Mouse (Mus musculus) myocyte (in vitro differentiated cells): Measurements from ENCODE around the gene Zan. TPM values are rescaled to one million over a fixed set of nuclear protein-coding genes. Genes with fewer than 3 reads are reported as not detected.
A peak's percentile ranks its signal among the peaks of the same experiment; 100 is the strongest.

ENCODE experiments used
- H3K27me3 ChIP-seq: one replicate; pipeline ENCODE4 v1.6.1; 2011; ENCODE audit not compliant: control insufficient read depth, insufficient read depth, insufficient read length
- H3K36me3 ChIP-seq: one replicate; pipeline ENCODE4 v1.6.1; 2011; ENCODE audit not compliant: control insufficient read depth, insufficient read depth
- H3K4me2 ChIP-seq: one replicate; pipeline ENCODE4 v1.6.1; 2011; ENCODE audit warnings: low read depth, control low read depth
- H3K4me3 ChIP-seq: one replicate; pipeline ENCODE4 v1.5.1; 2011; ENCODE audit warnings: mild to moderate bottlenecking, control low read depth, moderate library complexity
- H3K79me2 ChIP-seq: one replicate; pipeline ENCODE4 v1.6.1; 2011; ENCODE audit not compliant: control insufficient read depth, insufficient read depth
- H3ac ChIP-seq: one replicate; pipeline ENCODE4 v1.6.1; 2011; ENCODE audit not compliant: control insufficient read depth, insufficient read length
- CEBPB ChIP-seq: IDR thresholded peaks from 2 replicates; pipeline ENCODE4 v1.6.1; 2011; ENCODE audit warnings: mild to moderate bottlenecking, moderate library complexity; ENCODE audit not compliant: poor library complexity, insufficient read depth, severe bottlenecking
- E2F4 ChIP-seq: IDR thresholded peaks from one replicate; pipeline ENCODE4 v1.6.1; 2011; ENCODE audit warnings: mild to moderate bottlenecking, control low read depth, moderate library complexity; ENCODE audit not compliant: insufficient read depth
- MAX ChIP-seq: IDR thresholded peaks from one replicate; pipeline ENCODE4 v1.6.1; 2011; ENCODE audit warnings: low read depth, mild to moderate bottlenecking, control low read depth
- MYOD1 ChIP-seq, 3 experiments: IDR thresholded peaks; one replicate each; pipeline ENCODE4 v1.6.1; 2011; ENCODE audit warnings: control low read depth in 2 of 3, low read depth in 2 of 3, mild to moderate bottlenecking in 2 of 3, moderate library complexity in 1 of 3; ENCODE audit not compliant: insufficient read length in 2 of 3, control insufficient read depth in 1 of 3
- MYOG ChIP-seq, 3 experiments: IDR thresholded peaks; one replicate each; pipeline ENCODE4 v1.6.1; 2011; ENCODE audit warnings: control low read depth in 2 of 3, low read depth in 2 of 3, mild to moderate bottlenecking in 2 of 3; ENCODE audit not compliant: insufficient read length in 2 of 3, control insufficient read depth in 1 of 3, insufficient read depth in 1 of 3
- POLR2A ChIP-seq: IDR thresholded peaks from one replicate; pipeline ENCODE4 v1.6.1; 2011; ENCODE audit warnings: low read depth, mild to moderate bottlenecking, control low read depth, moderate library complexity; ENCODE audit not compliant: insufficient read length
- POLR2AphosphoS2 ChIP-seq: IDR thresholded peaks from one replicate; pipeline ENCODE4 v1.6.1; 2011; ENCODE audit warnings: low read depth, control low read depth; ENCODE audit not compliant: insufficient read length
- REST ChIP-seq: IDR thresholded peaks from one replicate; pipeline ENCODE4 v1.6.1; 2011; ENCODE audit warnings: mild to moderate bottlenecking, control low read depth, moderate library complexity; ENCODE audit not compliant: insufficient read depth, insufficient read length
- SRF ChIP-seq: IDR thresholded peaks from one replicate; pipeline ENCODE4 v1.6.1; 2011; ENCODE audit warnings: low read depth; ENCODE audit not compliant: control insufficient read depth, insufficient read length
- TCF12 ChIP-seq: IDR thresholded peaks from one replicate; pipeline ENCODE4 v1.6.1; 2011; ENCODE audit warnings: mild to moderate bottlenecking, control low read depth; ENCODE audit not compliant: poor library complexity, insufficient read depth, severe bottlenecking
- TCF3 ChIP-seq: IDR thresholded peaks from one replicate; pipeline ENCODE4 v1.6.1; 2011; ENCODE audit warnings: low read depth, control low read depth; ENCODE audit not compliant: insufficient read length
- USF1 ChIP-seq: IDR thresholded peaks from one replicate; pipeline ENCODE4 v1.6.1; 2011; ENCODE audit warnings: low read depth, mild to moderate bottlenecking, control low read depth, moderate library complexity
- polyA plus RNA-seq: library from polyadenylated mRNA; unstranded; fragments of >200 nt; fragmentation: generic; extraction: Trizol; gene quantifications from one replicate; pipeline ENCODE4 v1.2.1, GENCODE M21; 2012; ENCODE audit warnings: missing spikeins

The Zan gene
- polyA plus RNA-seq, 1 experiment = 0.01 TPM

GRCm38 (mm10) chr5:137386712-137387111 is 90.2 kb downstream of the Zan start:
- TF ChIP-seq CEBPB = no peak
- TF ChIP-seq USF1 = no peak
- TF ChIP-seq E2F4 = no peak
- TF ChIP-seq TCF3 = no peak
- no peak for TF ChIP-seq POLR2A
- TF ChIP-seq MYOG (IDR thresholded peaks at IDR 0.05; ENCODE audit: control insufficient read depth in 1 of 3, insufficient read depth in 1 of 3, insufficient read length in 2 of 3, low read depth in 2 of 3) = no peak
- TF ChIP-seq REST = no peak
- TF ChIP-seq POLR2AphosphoS2 = no peak
- TF ChIP-seq MAX = no peak
- TF ChIP-seq TCF12 = no peak
- no peak for TF ChIP-seq MYOD1 (IDR thresholded peaks at IDR 0.05; ENCODE audit: control insufficient read depth in 1 of 3, insufficient read length in 2 of 3, low read depth in 2 of 3)
- no peak for TF ChIP-seq SRF
- Histone ChIP-seq H3K4me2 (no peak overlapping the region), H3K27me3 (peaks cover 27% of the 10 kb centered on the region), H3K36me3 (no peaks in the 10 kb centered on the region), H3K4me3 (no peak overlapping the region), H3K79me2 (no peaks in the 10 kb centered on the region), H3ac (no peak overlapping the region)

GRCm38 (mm10) chr5:137383441-137383840 is 93.4 kb downstream of the Zan start:
- TF ChIP-seq USF1 (no peak), REST (no peak), POLR2AphosphoS2 (no peak)
- Histone ChIP-seq H3K4me2 (no peak overlapping the region), H3K27me3 (peaks cover 17% of the 10 kb centered on the region), H3ac (no peak overlapping the region), H3K79me2 (no peaks in the 10 kb centered on the region), H3K4me3 (no peak overlapping the region), H3K36me3 (no peaks in the 10 kb centered on the region)

DNA sequence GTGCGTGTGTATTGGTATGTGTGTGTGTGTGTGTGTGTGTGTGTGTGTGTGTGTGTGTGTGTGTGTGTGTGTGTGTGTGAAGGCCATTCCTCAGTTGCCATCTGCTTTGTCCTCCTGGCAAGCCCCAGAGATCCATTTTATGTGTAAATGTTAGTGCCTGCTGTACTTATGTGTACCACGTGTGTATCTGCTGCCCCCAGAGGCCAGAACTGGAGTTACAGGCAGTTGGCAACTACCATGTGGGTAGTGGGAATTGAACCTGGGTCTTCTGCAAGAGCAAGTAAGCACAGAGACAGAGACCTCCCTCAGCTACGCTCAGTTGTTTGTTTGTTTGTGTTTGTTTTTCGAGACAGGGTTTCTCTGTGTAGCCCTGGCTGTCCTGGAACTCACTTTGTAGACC is 95.7 kb downstream of the Zan start:
- Histone ChIP-seq H3K27me3 (peaks cover 17% of the 10 kb centered on the region), H3K36me3 (no peaks in the 10 kb centered on the region), H3K4me3 (no peak overlapping the region), H3K4me2 (no peak overlapping the region), H3K79me2 (no peaks in the 10 kb centered on the region), H3ac (no peak overlapping the region)
- TF ChIP-seq MYOG (IDR thresholded peaks at IDR 0.05; ENCODE audit: control insufficient read depth in 1 of 3, insufficient read depth in 1 of 3, insufficient read length in 2 of 3, low read depth in 2 of 3) (no peak), USF1 (peak; percentile 66), TCF3 (no peak)

DNA sequence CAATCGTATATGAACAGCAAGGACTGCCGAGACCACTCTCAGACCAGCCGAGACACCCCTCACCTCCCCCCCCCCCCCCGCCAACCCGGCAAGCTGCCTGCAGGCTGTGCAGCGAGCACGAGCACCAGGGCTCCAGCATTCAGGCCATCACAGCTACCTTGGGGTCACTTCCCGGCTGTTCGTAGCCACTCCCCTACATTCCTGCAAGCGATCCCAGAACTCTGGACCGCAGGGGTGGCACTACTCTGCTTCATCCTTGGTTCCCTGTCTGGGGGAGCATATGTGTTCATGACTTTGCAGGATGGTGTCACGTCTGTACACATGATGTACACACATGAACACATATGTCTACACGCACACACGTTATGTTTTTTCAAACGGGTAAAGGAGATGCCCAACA is 99.3 kb downstream of the Zan start:
- Histone ChIP-seq H3ac (no peak overlapping the region), H3K27me3 (no peaks in the 10 kb centered on the region), H3K4me2 (no peak overlapping the region), H3K36me3 (no peaks in the 10 kb centered on the region), H3K4me3 (no peak overlapping the region), H3K79me2 (no peaks in the 10 kb centered on the region)
- TF ChIP-seq MYOD1 (IDR thresholded peaks at IDR 0.05; ENCODE audit: control insufficient read depth in 1 of 3, insufficient read length in 2 of 3, low read depth in 2 of 3) (no peak), POLR2AphosphoS2 (no peak), TCF3 (no peak), USF1 (no peak), E2F4 (no peak)

GRCm38 (mm10) chr5:137377176-137377575 is 99.7 kb downstream of the Zan start:
- Histone ChIP-seq H3K4me2 (no peak overlapping the region), H3K79me2 (no peaks in the 10 kb centered on the region), H3K4me3 (no peak overlapping the region), H3K36me3 (no peaks in the 10 kb centered on the region), H3K27me3 (no peaks in the 10 kb centered on the region), H3ac (no peak overlapping the region)
- TF ChIP-seq TCF3 (no peak), POLR2AphosphoS2 (peak; percentile 45), TCF12 (no peak)

DNA sequence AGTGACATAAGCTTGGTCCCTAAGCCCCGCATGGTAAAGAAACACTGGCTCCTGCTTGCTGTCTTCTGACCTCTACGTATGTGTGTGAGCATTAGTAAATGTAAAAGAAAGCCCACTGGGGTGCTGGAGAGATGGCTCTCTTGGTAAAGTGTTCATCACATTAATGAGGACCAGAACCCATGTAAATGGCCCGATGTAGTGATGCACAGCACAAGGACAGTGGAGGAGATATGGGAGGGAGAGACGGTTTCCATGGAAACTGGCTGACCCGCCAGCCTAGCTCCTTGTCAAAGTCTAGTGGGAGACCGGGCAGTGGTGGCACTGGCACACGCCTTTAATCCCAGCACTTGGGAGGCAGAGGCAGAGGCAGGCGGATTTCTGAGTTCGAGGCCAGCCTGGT is 100.1 kb downstream of the Zan start:
- Histone ChIP-seq H3K4me2 (no peak overlapping the region), H3ac (no peak overlapping the region), H3K4me3 (no peak overlapping the region), H3K27me3 (no peaks in the 10 kb centered on the region), H3K79me2 (no peaks in the 10 kb centered on the region), H3K36me3 (no peaks in the 10 kb centered on the region)
- TF ChIP-seq MAX (no peak), POLR2A (no peak), MYOG (IDR thresholded peaks at IDR 0.05; ENCODE audit: control insufficient read depth in 1 of 3, insufficient read depth in 1 of 3, insufficient read length in 2 of 3, low read depth in 2 of 3) (no peak), REST (no peak), POLR2AphosphoS2 (no peak), MYOD1 (IDR thresholded peaks at IDR 0.05; ENCODE audit: control insufficient read depth in 1 of 3, insufficient read length in 2 of 3, low read depth in 2 of 3) (no peak), USF1 (no peak), CEBPB (no peak), TCF3 (no peak), SRF (no peak), E2F4 (no peak), TCF12 (no peak)
